Mouse (Mus musculus): ENCODE data around the gene Palm.
"Not testable (repeated sequence)": the region's sequence is repeated elsewhere in the genome, so short reads cannot be mapped to it uniquely, and the experiment has no call there.

Palm gene

DNA sequence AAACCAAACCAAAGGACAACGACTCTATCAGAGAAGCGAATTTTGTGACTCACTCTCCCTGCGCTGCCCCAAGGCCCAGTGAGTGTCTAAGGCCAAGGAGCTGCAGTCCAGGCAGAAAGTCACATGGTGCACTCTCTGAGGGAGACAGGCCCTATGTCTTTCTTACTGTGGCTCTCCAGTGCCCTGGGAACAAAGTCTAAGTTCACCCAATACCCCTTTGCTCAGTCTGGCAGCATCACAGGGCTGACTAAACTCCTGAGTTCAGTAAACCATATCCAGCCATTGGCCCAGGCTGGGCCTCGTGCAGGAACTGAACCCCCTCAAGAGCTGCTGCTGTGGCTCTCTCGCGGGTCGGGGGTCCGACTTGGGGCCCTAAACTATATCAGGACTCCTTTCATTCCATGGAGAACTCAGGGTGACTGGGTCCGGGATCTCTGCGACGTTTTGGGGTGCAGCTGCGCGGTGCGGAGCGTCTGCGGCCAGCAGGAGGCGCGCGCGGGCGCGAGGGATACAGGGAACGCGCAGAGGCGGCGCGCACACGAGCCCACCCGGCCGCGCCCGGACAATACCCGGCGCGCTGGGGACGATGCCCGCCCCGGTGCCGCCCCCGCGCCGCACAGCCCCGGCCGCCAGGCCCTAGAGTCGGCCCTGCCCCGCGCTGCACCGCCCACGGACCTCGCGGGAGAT lies at the start of gene Palm:
Gene Palm (plus strand): TSS at position 522 of the 687 bp plus-strand sequence.
- peak; percentile 47 to 85 for DNase-seq

DNA sequence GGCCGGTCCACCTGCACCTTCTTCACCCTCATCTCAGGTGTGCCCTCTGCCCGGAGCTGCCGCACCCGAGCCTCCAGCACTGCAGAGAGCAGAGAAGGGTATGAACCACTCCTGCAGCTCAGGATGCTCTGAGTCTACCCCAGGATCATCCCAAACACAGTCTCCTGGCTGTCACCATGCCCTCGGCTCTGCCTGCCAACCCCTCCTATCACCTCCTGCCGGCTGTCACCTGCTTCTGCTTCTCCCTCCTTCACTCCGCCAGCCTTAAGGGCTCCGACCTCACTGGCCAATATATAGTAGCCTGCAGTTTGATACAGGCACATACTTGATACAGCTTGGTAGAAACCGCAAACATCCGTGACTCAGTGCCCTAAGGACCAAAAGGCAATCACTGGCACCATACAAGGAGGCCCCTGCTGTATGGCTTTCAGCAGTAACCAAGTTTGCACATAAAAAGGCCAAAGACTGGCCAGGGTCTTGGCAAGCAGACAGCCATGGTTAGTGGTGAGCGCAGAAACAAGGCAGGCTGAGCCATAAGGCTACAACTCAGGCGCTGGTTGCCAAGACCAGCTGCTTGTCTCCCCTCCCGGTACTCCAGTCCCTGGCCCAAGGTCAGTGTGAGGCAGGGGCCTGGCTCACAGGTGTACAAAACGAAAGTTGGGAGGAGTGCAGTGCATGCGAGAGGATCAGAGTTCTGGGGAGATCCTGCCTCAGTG lies 49.6 kb upstream of the Palm start:
- no peak for DNase-seq

- DNase-seq = no peak
These were observed 48.0 kb upstream of the Palm start for GRCm38 (mm10) chr10:79745411-79745810.

DNA sequence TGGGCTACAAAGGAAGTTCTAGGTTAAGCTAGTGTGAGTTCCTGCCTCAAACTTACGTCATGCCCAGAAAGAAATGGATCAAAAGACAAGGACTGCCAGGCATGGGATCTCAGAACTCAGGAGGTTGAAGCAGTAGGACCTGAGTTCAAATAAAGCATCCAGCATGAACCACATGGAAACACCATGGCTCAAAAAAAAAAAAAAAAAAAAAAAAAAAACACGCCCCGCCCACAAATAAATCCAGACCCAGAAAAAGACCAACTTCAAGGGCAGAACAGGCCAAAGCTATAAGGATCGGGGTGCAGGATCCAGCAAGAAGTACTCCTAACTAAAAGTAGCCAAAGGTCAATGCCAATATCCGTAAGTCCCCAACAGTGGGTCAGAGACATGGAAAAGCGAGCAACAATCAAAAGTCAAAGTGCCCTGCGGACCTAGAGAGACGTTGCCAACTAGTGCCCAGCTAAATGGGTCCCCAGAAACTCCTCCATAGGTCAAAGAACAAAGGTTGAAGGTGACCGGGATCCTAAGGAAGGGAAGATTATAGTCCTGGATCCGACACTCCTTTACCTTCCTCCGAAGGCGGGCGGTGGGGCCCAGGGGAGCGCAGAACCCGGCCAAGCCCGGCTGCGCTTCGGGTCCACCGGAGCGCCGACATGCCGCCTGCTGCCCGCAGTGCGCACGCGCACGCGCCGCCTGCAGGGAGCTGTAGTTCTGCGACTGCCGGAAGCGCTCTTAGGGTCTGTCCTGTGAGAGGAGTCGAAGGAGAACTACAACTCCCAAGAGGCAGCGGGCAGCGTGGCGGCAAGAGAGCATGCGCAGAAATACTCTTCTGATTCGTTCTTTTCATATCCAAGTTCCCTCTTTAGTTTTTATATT lies 47.2 kb upstream of the Palm start, which contains the start of gene Polrmt:
Gene Polrmt (minus strand): TSS at position 684 of the 876 bp plus-strand sequence.
- peak; percentile 90 to 93 for DNase-seq

- no peak for DNase-seq
These were observed 46.6 kb upstream of the Palm start for GRCm38 (mm10) chr10:79746774-79747151.

DNA sequence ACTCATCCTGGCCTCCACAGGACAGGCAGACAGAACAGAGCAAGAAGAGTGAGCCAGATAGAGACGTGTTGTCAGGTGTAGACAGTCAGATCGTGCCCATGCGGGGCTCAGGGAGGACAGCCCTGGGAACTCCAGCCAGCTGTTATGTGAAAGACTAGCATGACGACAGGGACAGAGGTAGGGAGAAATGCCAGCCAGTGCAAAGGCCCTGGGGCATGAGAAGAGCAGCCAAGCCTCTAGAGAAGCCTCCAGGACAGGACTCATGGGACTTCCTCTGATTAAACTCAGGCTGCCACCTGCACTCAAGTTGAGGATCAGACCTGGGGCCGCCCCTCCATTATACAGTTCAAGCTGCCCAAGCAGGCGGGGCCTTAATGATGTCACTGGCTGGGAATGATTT lies 44.9 kb upstream of the Palm start:
- no peak for DNase-seq

DNA sequence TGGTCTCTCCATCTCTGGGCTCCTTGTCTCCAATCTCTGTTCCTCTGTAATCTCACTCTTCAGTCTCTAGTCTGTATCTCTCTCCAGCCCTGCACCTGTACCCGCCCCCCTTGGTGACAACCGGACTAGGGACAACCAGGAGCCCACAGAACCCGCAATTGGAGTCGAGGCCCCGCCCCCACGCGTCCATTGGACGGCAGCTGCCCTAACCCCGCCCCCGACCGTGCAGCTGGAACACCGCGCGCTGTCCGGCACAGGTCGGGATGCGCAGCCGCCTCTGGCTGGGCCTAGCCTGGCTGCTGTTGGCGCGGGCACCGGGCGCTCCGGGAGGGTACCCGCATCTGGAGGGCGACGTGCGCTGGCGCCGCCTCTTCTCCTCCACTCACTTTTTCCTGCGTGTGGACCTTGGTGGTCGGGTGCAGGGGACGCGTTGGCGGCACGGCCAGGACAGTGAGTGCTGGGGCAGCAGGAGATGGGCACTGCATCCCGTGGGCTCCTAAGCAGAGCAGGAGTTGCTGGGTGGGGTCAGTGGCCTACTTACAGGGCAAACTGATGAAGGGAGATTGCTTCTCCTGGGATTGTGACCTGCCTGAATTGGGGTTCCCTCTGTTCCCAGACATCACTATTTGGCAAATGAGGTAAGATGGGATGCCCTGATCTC lies 38.4 kb upstream of the Palm start, which contains the start of gene Fgf22:
Gene Fgf22 (plus strand): TSS at position 221 of the 661 bp plus-strand sequence.
- DNase-seq = peak in 1 of 2 experiments; percentile 44

DNA sequence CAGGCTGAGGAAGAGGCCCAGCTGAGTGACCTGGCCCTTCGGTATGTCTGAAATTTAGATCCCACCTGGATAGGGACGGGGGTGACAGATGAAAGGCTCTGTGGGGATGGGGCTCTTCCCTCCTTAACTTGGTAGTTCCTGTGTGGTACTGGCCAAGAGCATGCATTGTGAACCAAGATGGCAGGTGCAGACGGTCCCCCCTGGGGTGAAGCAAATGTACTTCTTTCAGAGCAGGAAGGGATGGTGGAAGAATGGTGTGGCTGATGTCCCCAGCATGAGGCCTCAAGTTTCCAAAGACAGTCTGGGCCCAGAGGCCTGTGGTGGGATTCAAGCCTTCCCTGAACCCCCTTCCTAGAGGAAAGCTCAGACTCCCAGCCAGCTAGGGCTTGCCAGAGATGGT lies 37.5 kb upstream of the Palm start:
- DNase-seq = no peak

DNA sequence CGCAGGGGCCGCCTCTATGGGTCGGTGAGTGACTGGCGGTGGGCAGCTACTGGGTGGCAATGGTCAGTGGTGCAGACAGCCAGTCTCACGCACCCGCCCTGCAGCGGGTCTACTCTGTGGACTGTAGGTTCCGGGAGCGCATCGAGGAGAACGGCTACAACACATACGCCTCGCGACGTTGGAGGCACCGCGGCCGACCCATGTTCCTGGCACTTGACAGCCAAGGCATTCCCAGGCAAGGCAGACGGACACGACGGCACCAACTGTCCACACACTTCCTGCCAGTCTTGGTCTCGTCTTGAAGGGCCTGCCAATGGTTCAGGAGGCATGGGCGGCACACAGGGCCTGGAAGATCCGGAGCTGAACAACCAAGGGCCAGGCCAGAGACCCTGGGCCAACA lies 36.7 kb upstream of the Palm start:
- no peak for DNase-seq

- not testable (repeated sequence) for DNase-seq
These were observed 33.7 kb upstream of the Palm start for GRCm38 (mm10) chr10:79759675-79760074.

DNA sequence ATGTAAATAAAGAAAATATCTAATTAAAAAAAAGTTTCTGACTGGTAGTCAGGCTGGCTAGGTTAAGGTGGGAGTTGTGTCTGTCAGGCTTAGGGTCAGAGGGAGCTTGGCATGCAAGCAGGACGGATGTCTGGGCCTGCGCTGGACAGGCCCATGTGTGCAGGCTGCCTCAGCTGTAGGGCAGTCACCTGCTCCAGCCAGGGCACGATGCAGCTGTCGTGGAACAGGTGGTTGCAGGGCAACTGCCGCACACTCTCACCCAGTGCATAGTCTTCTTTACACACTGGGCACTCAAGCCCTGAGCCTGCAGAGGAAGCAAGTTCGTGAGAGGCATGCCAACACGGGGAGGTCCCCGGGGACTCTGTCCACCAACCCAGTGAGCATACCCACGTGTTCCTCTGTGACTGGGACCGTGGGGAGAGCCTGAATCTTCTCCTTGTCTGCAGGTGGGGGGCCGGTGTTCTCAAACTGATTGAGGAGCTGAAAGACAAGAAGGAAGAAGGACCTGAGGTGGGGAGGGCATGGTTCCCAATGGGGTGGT lies 32.7 kb upstream of the Palm start:
- DNase-seq = no peak

DNA sequence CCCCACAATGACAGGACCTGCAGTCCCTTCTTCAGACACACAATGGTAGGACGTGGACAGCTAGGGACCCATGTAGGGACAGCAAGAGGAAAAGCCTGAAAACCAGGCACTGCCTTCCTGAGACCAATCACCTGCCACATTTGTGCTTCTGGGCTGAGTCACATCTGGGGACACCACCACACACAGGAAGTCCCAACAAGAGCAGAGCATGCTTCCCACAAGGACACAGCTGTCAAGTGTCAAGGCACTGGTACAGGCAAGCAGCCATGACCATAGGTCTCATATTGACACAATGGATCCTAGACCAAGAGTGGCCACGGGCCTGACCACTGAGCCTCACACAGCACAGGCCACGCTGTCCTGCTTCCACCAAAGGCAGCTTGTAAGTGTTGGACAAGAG lies 30.5 kb upstream of the Palm start:
- DNase-seq = no peak

- no peak for DNase-seq
These were observed 29.1 kb upstream of the Palm start for GRCm38 (mm10) chr10:79764234-79764633.

- no peak for DNase-seq
These were observed 28.1 kb upstream of the Palm start for GRCm38 (mm10) chr10:79765228-79765745.

DNA sequence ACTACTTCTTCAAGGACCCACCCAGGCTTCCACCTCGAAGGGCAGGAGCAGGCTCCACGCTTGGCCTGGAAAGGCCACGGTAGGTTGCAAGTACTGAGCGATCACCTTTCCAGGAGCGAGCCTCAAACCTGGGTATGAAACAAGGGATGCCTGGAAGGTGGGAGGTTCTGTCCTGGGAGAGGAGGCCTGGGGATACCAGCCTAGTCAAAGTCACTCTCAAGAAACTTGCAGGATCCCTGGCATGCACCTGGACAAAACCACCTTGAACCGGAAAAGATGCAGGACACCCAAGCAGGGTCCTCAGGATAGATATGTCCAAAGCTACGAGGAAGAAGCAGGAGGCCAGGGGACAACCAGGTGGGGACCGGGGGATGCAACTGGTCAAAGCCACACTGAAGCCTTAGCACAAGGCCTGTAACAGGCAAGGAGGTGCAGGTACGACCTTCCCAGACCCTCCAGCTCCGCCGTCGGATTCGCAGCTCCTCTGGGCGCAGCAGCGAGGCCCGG lies 27.3 kb upstream of the Palm start:
- no peak for DNase-seq

DNA sequence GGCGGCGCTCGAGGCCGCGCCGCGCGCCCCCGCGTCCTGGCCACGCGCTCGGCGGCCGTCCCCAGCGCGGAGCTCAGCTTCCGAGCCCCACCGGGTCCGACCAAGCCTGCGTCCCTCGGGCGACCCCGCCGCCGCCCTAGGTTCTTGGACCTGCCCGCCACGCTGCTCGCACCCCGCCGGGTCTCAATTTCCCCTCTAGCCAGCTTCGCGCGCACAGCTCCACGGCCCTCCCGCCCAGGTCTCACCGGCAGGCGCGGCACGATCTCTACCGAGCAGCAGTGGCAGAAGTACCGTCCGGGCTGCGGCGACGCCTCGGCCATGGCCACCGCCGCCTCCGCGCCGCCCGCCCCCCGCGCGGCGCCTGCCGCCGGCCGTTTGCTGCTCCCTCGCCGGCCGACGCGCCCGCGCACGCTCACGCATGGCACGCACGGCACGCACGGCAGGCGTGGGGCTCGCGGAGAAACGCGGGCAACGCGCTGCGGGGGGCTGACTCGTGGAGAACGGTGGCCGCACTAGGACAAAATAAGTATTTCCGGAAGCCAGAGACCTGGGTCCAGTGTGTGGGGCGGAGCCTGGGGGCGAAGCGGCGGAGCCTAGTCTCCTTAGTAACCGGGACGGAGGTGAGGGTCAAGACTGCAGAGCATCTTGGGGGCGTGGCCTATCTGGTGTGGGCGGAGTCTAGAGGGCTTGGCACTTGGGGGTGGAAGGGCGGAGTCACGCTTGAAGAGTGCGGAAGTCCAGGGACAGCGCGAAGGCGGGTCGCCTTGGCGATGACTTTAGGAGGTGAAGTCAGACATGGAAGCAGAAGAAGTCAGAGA lies 26.7 kb upstream of the Palm start, which contains the start of gene Rnf126:
Gene Rnf126 (minus strand): TSS at position 445 of the 818 bp plus-strand sequence.
- DNase-seq = peak; percentile 100

DNA sequence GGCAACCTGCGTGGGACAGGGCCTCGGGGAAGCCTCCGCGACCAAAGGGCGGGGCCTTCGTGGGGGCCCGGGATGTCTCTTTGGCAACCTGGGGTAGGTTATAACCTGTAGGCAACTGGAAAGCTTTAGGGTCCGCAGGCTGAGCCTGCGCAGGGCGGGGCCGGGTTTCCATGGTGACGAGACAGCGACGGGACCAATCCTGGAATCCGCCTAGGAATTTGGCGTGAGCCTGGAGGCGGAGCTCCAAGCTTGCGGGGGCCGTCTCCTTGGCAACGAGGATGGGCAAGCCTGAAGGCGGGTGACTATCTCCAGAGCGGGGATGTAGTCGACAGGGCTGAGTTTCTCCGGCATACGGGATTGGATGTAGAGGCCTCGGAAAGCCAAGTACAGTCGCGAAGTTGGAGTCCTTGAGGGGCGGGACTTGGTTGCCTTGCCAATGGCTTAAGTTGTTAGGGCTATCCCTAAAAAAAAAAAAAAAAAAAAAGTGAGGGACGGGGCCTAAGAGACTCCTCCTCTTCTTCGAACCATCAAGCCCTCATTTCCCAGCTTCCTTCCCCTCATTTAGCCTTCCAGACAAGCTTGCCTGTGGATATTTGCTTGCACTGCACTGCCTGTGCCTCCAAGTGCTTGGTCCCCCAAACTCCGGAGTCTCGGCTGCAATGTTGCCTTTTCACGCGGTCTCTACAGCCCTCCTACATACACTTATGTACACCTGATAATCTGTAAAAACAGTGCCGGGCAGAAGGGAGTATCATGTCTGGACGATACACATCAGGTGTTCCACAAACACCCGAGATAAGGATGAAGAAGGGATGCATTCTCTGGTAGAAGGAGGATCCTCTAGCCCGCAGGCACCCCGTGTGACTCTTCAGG lies 25.8 kb upstream of the Palm start:
- DNase-seq = peak in 1 of 2 experiments; percentile 65

DNA sequence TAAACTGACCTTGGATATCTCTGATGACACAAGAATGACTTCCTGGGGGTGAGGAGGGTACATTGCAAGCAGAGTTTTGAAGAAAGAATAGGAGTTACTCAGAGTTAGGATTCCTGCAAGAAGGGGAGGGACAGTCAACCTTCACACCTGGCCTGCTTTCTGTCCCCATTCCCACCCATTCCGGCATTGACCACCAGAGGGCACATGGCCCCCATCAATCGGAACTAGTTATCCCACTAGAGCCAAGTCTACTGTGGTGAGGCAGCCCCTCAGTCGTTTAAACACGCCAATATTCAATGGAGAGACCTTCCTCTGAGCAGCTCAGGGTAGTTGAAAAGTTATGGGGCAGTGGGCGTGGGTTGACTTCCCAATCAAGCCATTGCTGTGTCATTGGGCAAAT lies 25.0 kb upstream of the Palm start:
- peak; percentile 56 to 79 for DNase-seq

- DNase-seq = no peak
These were observed 24.0 kb upstream of the Palm start for GRCm38 (mm10) chr10:79769329-79769728.

GRCm38 (mm10) chr10:79772320-79772719 lies 21.1 kb upstream of the Palm start:
- no peak for DNase-seq

Measured in spleen, adult 18-20 months (tissue).